Mouse (Mus musculus): ENCODE results near the gene Gm21905. TPM values are rescaled to one million over a fixed set of nuclear protein-coding genes. Genes with fewer than 3 reads are reported as not detected.
A peak's percentile ranks its signal among the peaks of the same experiment; 100 is the strongest.

Gm21905 gene
- polyA plus RNA-seq, 1 experiment from 2014 or later: not detected

DNA sequence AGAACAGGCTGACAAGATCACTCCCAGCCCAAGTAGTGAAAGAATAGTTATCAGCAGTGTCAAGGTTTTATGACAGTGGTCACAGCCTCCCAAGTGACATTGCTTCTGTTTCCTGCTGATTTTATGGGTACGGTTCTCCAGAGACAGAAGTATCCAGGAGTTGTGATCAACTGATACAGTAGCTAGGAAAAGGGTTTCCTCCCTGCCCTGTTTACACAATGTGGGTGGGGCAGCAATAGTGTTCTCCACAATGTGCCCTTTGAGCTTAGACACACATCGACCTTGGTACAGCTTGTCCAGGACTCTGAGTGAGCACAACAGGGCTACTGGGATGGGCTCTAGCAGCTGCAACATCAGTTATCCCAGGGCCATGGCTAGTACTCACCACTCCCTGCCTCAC lies 14.6 kb downstream of the Gm21905 start:
- Histone ChIP-seq H3K4me1 (replicated peaks) (no peaks in the 10 kb centered on the region), H3K4me2 (no peak overlapping the region)
- ATAC-seq (ENCODE audit: low FRiP score): no peak

DNA sequence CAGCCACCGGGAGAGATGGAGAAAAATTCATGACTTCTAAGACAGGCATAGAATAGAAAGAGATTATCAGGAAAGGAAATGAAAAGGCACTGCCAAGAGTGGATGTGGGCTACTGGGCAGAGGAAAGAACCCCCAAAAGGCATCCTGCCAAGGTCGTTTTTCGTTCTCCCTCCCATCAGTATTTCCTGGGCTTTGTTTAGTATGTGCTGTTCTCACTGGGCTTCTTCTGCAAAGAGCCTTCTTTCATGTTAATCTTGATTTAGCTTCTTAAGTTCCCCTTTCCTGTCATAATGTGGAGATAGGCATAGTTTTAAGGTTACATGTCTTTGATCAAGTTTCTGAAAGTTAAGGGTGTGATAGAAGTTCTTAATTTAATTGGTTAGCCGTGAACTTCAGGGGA lies 15.6 kb downstream of the Gm21905 start:
- Histone ChIP-seq H3K27ac (no peak overlapping the region), H3K9ac (no peak overlapping the region), H3K27me3 (0 out of 2 replicates have a peak, but pooled peaks cover 3% of the 10 kb centered on the region), H3K4me2 (no peak overlapping the region), H3K36me3 (no peaks in the 10 kb centered on the region), H3K9me3 (no peaks in the 10 kb centered on the region), H3K4me1 (replicated peaks) (no peaks in the 10 kb centered on the region), H3K4me3 (no peak overlapping the region)
- ATAC-seq (ENCODE audit: low FRiP score): no peak
- 68% methylated on average over 4 of the region's 4 CpGs for WGBS

More for the DNA sequence above, 14.6 kb downstream of the Gm21905 start:
- no peak overlapping the region for H3K27ac ChIP-seq
- H3K27me3 ChIP-seq: 0 out of 2 replicates have a peak, but pooled peaks cover 3% of the 10 kb centered on the region
- no peaks in the 10 kb centered on the region for H3K9me3 ChIP-seq
- H3K4me3 ChIP-seq: no peak overlapping the region
- 79% methylated on average over 2 of the region's 2 CpGs for WGBS
- no peak overlapping the region for H3K9ac ChIP-seq
- H3K36me3 ChIP-seq: no peaks in the 10 kb centered on the region

GRCm38 (mm10) chr5:67904555-67904954 lies 41.7 kb downstream of the Gm21905 start:
- H3K9ac ChIP-seq: no peak overlapping the region
- H3K27ac ChIP-seq: no peak overlapping the region
- WGBS: 79% methylated on average over 2 of the region's 2 CpGs
- H3K4me3 ChIP-seq: no peak overlapping the region
- ATAC-seq (ENCODE audit: low FRiP score): no peak
- no peaks in the 10 kb centered on the region for H3K27me3 ChIP-seq
- no peak overlapping the region for H3K4me2 ChIP-seq
- no peaks in the 10 kb centered on the region for H3K4me1 ChIP-seq (replicated peaks)
- H3K36me3 ChIP-seq: no peaks in the 10 kb centered on the region
- no peaks in the 10 kb centered on the region for H3K9me3 ChIP-seq

DNA sequence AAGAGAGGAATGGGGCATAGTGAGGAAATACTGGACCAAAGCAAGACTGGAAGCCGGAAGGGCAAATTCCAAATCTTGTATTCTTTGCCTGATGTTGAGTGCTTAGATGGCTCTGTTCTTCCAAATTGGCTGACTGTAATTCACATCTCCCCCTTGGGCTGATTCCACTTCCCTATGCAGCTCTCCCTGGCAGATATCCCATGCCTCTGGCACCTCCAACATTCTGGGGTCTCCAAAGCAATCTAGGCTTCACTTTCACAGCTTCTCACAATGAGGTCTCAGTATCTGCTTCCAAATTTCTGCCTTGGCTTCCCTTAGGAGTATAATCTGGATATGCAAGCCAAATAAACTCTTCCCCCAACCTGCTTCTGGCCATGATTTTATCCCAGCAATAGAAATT lies 47.3 kb downstream of the Gm21905 start:
- no peaks in the 10 kb centered on the region for H3K27me3 ChIP-seq
- no peak for ATAC-seq (ENCODE audit: low FRiP score)
- no peak overlapping the region for H3K4me2 ChIP-seq
- 91% methylated on average over 1 of the region's 1 CpGs for WGBS
- H3K4me1 ChIP-seq (replicated peaks): no peaks in the 10 kb centered on the region
- H3K4me3 ChIP-seq: no peak overlapping the region
- no peaks in the 10 kb centered on the region for H3K9me3 ChIP-seq
- H3K36me3 ChIP-seq: no peaks in the 10 kb centered on the region
- H3K27ac ChIP-seq: no peak overlapping the region
- no peak overlapping the region for H3K9ac ChIP-seq

DNA sequence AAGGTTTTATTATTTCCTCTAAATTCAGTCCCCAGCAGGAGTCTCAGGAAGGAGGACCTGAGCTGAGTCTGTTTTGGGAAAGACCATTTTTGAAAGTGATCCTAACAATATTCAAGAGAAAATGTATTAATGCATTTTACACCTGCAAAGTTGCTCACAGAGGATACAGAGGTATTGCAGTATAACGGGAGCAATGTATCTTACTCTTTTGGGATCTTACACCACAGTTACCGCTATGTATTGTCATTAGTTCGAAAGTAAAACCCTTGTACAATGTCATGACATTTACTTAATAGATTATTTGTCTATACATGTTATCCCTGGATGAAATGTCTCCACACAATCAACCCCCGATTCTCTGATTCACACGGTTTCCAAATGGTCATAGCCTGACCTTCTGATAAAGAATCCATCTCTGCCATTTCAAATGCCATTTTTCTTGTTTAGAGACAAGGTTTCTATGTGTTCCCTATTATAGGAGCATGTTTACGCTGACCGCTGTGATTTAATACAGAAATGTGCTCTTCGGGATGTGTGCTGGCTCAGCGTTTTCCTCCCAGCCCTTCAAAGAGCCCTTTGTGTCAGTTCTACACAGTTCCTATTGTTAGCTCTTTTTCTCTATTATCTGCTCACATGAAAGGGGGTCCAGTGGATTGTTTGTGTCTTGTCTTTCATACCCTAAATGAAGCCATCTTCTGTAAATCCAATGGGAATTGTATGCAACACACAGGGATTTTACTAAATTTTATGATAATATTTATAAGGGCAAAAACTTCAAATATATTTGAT lies 61.6 kb downstream of the Gm21905 start:
- H3K4me1 ChIP-seq (replicated peaks): peaks cover 12% of the 10 kb centered on the region; the same call in 1 of the 2 replicates
- no peaks in the 10 kb centered on the region for H3K27me3 ChIP-seq
- H3K9me3 ChIP-seq: no peaks in the 10 kb centered on the region
- H3K4me3 ChIP-seq: no peak overlapping the region
- H3K9ac ChIP-seq: 0 out of 2 replicates have a peak overlapping the region, but pooled peaks have one; percentile 5
- no peaks in the 10 kb centered on the region for H3K36me3 ChIP-seq
- H3K27ac ChIP-seq: peak overlapping the region; percentile 30; the same call in 1 of the 2 replicates
- peak; percentile 56; the same call in 1 of the 2 replicates for ATAC-seq (ENCODE audit: low FRiP score)
- WGBS: 20% methylated on average over 9 of the region's 9 CpGs
- peak overlapping the region; percentile 31 for H3K4me2 ChIP-seq

DNA sequence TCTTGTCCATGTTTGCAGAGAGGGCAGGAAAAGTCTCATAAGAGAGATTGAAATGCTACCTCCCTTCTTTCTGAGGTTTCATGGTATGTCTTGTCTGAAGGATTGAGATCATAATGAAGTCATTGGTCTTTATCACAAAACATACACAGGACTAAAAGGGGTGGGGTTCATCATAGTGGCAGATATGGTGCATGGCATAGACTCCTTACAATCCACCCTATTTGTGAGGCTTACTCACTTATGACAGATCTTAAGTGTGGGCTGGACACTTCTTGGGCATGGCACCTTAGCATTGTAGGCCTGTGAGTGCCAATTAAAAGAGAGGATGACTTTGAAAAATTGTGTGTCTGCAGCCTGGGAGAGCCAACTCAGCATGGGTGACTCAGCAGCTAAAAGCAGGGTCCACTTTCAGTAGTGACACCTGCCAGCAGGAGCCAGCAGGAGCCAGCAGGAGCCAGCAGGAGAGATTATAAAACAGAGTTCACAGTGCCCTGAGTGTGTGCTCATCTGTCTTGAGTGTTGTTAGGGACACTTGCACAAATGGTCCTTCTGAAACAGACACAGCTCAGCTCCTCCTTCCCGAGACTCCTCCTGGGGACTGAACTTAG lies 62.6 kb downstream of the Gm21905 start:
- Histone ChIP-seq H3K4me1 (replicated peaks) (peaks cover 12% of the 10 kb centered on the region; the same call in 1 of the 2 replicates), H3K4me3 (no peak overlapping the region), H3K9ac (no peak overlapping the region), H3K27ac (peak overlapping the region; percentile 19; the same call in 1 of the 2 replicates), H3K27me3 (no peaks in the 10 kb centered on the region), H3K36me3 (no peaks in the 10 kb centered on the region), H3K9me3 (no peaks in the 10 kb centered on the region), H3K4me2 (no peak overlapping the region)
- no peak for ATAC-seq (ENCODE audit: low FRiP score)
- WGBS: 52% methylated on average over 1 of the region's 1 CpGs

Other genes with a start within 250 kb of the Gm21905 start
- 43.8 and 44.7 TPM in 2 replicates for gene Atp8a1, start 99.0 kb downstream of the Gm21905 start, polyA plus RNA-seq (2015; fragmentation: Nextera tagmentation; extraction: Ambion mirVana)
- not detected in 2 replicates for gene Gm5108, start 4.8 kb downstream of the Gm21905 start, polyA plus RNA-seq (2015; fragmentation: Nextera tagmentation; extraction: Ambion mirVana)
- gene Grxcr1, start 85.4 kb upstream of the Gm21905 start, polyA plus RNA-seq (2015; fragmentation: Nextera tagmentation; extraction: Ambion mirVana): 0.21 and 0.43 TPM in 2 replicates